Mouse (Mus musculus) bone marrow, adult 2 months (tissue): Measurements from ENCODE around the gene Fam107b. TPM values are rescaled to one million over a fixed set of nuclear protein-coding genes. Genes with fewer than 3 reads are reported as not detected.
A peak's percentile ranks its signal among the peaks of the same experiment; 100 is the strongest.

ENCODE experiments used
- H3K27ac ChIP-seq: fragments of 200-500 bp; 2 replicates; pipeline ENCODE4 v1.5.1; 2012; ENCODE audit warnings: low read depth, mild to moderate bottlenecking, control low read depth, inconsistent platforms, low read length; ENCODE audit not compliant: control insufficient read depth, poor library complexity, insufficient read depth
- H3K4me1 ChIP-seq: fragments of 200-500 bp; 2 replicates; pipeline ENCODE4 v1.6.1; 2011; ENCODE audit warnings: low read length; ENCODE audit not compliant: control insufficient read depth, insufficient read depth
- H3K4me3 ChIP-seq: fragments of 200-500 bp; replicated peaks from 2 replicates; pipeline ENCODE3; 2011; ENCODE audit warnings: mild to moderate bottlenecking, low read depth, low read length, control low read depth; ENCODE audit not compliant: control insufficient read depth
- CTCF ChIP-seq: fragments of 200-500 bp; IDR thresholded peaks from 2 replicates; pipeline ENCODE4 v1.5.1; 2011; ENCODE audit warnings: low read length, control low read depth; ENCODE audit not compliant: control insufficient read depth, insufficient read depth
- POLR2A ChIP-seq: fragments of 200-500 bp; IDR thresholded peaks from 2 replicates; pipeline ENCODE4 v1.6.1; 2011; ENCODE audit warnings: low read depth, mild to moderate bottlenecking, control low read depth, low read length, borderline replicate concordance; ENCODE audit not compliant: control insufficient read depth
- WGBS: fragments of 180-500 bp; shearing (Covaris S2); methylation state at CpG from one replicate; pipeline ENCODE4 v1.1.7; 2018; 5-methylcytosine and 5-hydroxymethylcytosine counted together
- polyA plus RNA-seq: library from polyadenylated mRNA; stranded (reverse); fragments of >200 nt; gene quantifications from 2 replicates; pipeline ENCODE4 v1.2.4, GENCODE M21; 2011; ENCODE audit warnings: low replicate concordance; ENCODE audit not compliant: missing spikeins, insufficient read depth, insufficient read length

Fam107b gene
- polyA plus RNA-seq, 1 experiment, result 71.1 TPM

GRCm38 (mm10) chr2:3668682-3669081 is 98.4 kb downstream of the Fam107b start:
- no peak overlapping the region for H3K4me3 ChIP-seq
- no peak for TF ChIP-seq POLR2A
- TF ChIP-seq CTCF, result no peak
- peak overlapping the region; percentile 47 for H3K27ac ChIP-seq
- WGBS, result 21% methylated on average over 3 of the region's 3 CpGs
- peaks cover 5% of the 10 kb centered on the region for H3K4me1 ChIP-seq

GRCm38 (mm10) chr2:3669646-3670045 is 99.4 kb downstream of the Fam107b start:
- peaks cover 3% of the 10 kb centered on the region for H3K4me1 ChIP-seq
- H3K4me3 ChIP-seq, result no peak overlapping the region
- 40% methylated on average over 2 of the region's 2 CpGs for WGBS
- TF ChIP-seq POLR2A, result no peak
- H3K27ac ChIP-seq, result peak overlapping the region; percentile 14; the same call in 1 of the 2 replicates

GRCm38 (mm10) chr2:3672654-3673367 is 102.5 kb downstream of the Fam107b start:
- Histone ChIP-seq H3K4me3 (no peak overlapping the region), H3K27ac (no peak overlapping the region), H3K4me1 (peaks cover 1% of the 10 kb centered on the region)
- TF ChIP-seq CTCF (no peak), POLR2A (no peak)
- WGBS, result 74% methylated on average over 5 of the region's 5 CpGs

GRCm38 (mm10) chr2:3675481-3675880 is 105.2 kb downstream of the Fam107b start:
- H3K4me1 ChIP-seq, result peaks cover 3% of the 10 kb centered on the region
- H3K4me3 ChIP-seq, result no peak overlapping the region
- no peak overlapping the region for H3K27ac ChIP-seq
- 96% methylated on average over 1 of the region's 1 CpGs for WGBS
- TF ChIP-seq POLR2A, result no peak
- no peak for TF ChIP-seq CTCF

- Histone ChIP-seq H3K4me1 (peaks cover 2% of the 10 kb centered on the region; the same call in 1 of the 2 replicates), H3K27ac (no peak overlapping the region), H3K4me3 (no peak overlapping the region)
- TF ChIP-seq POLR2A (no peak), CTCF (no peak)
- WGBS, result 84% methylated on average over 4 of the region's 4 CpGs
These were observed 112.4 kb downstream of the Fam107b start for GRCm38 (mm10) chr2:3682699-3683098.

GRCm38 (mm10) chr2:3683343-3683742 is 113.1 kb downstream of the Fam107b start:
- WGBS, result 89% methylated on average over 5 of the region's 5 CpGs
- no peak overlapping the region for H3K27ac ChIP-seq
- H3K4me1 ChIP-seq, result peaks cover 2% of the 10 kb centered on the region; the same call in 1 of the 2 replicates
- TF ChIP-seq CTCF (no peak), POLR2A (no peak)
- H3K4me3 ChIP-seq, result no peak overlapping the region

GRCm38 (mm10) chr2:3683751-3684229 is 113.5 kb downstream of the Fam107b start:
- H3K4me1 ChIP-seq, result peaks cover 2% of the 10 kb centered on the region; the same call in 1 of the 2 replicates
- TF ChIP-seq CTCF, result no peak
- TF ChIP-seq POLR2A, result no peak
- 76% methylated on average over 6 of the region's 6 CpGs for WGBS
- H3K27ac ChIP-seq, result no peak overlapping the region
- H3K4me3 ChIP-seq, result no peak overlapping the region

GRCm38 (mm10) chr2:3690221-3690620 is 119.9 kb downstream of the Fam107b start:
- H3K27ac ChIP-seq, result no peak overlapping the region
- 70% methylated on average over 4 of the region's 4 CpGs for WGBS
- H3K4me1 ChIP-seq, result no peaks in the 10 kb centered on the region
- no peak overlapping the region for H3K4me3 ChIP-seq
- TF ChIP-seq CTCF, result no peak
- TF ChIP-seq POLR2A, result no peak

- TF ChIP-seq CTCF (no peak), POLR2A (no peak)
- Histone ChIP-seq H3K4me1 (no peaks in the 10 kb centered on the region), H3K4me3 (no peak overlapping the region), H3K27ac (no peak overlapping the region)
- 79% methylated on average over 2 of the region's 2 CpGs for WGBS
These were observed 122.5 kb downstream of the Fam107b start for GRCm38 (mm10) chr2:3692833-3693232.
